Mouse (Mus musculus): Measurements from ENCODE around the gene Spint3. TPM values are rescaled to one million over a fixed set of nuclear protein-coding genes. Genes with fewer than 3 reads are reported as not detected.

Spint3 gene
- polyA plus RNA-seq (2017; shearing (Covaris generic)) = not detected

DNA sequence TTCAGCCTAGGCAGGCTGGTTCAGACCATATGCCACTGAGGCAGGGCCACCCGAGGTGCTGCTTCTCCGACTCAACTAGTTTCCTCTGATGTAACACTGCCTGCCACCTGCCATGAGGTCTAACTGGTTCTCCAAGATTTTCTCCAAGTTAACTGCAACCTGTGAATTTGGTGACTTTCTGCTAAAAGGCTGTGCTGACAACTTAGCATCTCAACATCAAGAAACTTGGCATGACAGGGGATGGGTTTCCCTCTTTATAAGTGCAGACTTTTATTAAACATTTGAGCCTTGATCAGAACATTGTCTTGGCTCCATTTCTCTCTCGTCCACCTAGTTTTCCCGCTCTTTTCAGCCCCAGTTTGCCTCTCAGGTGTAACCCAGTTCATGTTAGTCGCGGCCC, at the start of gene Spint3:
TSS of gene Spint3 (minus strand) at position 101 of the 400 bp plus-strand sequence.

DNA sequence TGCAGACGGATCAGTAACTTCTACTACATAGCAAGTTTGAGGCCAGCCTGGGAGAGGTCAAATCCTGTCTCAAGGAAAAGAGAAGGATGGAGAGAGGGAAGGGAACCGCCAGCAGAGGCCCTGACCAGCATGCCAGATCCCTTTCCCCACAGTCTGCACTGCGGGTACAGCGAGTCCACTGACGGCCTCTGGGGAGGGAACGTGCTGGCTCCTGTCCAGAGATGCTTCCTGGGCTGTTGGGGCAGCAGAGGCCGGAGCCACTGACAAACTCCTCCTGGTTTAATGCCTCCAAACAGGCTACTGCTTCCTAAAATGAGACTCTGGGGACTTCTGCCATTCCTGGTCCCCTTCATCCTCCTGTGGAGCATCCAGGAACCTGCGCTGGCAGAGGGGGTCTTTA, 40.2 kb upstream of the Spint3 start, which contains the start of the genes Wfdc6b and Wfdc8:
TSS of gene Wfdc6b (plus strand) at position 52 of the 400 bp plus-strand sequence.
TSS of gene Wfdc8 (minus strand) at position 156 of the 400 bp plus-strand sequence.

DNA sequence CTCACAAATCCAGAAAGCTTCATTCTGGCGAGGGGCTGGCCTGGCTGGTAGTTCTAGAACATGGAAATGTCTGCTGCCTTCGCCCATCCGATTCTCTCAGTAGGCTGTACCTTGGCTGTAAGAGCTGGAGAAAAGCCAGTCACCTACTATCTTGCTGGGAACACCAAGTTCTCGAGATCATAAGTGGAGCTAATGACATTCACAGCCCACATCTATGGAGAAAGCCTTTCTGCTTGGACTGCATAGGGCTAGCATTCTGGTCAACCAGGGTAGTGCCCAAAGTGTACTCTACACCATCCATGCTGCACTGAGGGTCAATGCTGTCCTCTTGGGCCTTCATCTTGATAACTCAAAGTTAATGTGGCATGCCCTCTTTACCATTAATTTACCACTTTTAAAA, 20.2 kb upstream of the Spint3 start, which contains the start of gene Eppin:
TSS of gene Eppin (minus strand) at position 101 of the 400 bp plus-strand sequence.

DNA sequence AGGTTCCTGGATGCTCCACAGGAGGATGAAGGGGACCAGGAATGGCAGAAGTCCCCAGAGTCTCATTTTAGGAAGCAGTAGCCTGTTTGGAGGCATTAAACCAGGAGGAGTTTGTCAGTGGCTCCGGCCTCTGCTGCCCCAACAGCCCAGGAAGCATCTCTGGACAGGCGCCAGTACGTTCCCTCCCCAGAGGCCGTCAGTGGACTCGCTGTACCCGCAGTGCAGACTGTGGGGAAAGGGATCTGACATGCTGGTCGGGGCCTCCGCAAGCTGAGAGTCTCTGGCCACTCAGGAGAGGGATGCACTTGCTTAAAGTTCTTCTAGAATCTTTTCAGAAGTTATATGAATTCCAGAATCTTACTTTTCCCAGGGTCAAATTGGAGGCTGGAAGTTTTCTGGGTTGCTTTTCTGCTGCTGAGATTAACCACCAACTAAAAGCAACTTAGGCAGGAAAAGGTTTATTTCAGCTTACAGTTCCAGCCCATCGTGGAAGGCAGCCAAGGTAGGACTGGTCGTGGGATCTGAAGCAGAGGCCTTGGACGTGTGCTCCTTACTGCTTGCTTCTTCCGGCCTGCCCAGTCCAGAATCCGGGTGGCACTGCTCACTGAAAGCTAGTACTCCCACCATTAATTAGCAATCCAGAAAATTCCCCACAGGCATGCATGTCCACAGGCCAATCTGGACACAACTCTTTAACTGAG, 11.9 kb upstream of the Spint3 start, which contains the start of gene Wfdc6a:
TSS of gene Wfdc6a (minus strand) at position 423 of the 701 bp plus-strand sequence.

DNA sequence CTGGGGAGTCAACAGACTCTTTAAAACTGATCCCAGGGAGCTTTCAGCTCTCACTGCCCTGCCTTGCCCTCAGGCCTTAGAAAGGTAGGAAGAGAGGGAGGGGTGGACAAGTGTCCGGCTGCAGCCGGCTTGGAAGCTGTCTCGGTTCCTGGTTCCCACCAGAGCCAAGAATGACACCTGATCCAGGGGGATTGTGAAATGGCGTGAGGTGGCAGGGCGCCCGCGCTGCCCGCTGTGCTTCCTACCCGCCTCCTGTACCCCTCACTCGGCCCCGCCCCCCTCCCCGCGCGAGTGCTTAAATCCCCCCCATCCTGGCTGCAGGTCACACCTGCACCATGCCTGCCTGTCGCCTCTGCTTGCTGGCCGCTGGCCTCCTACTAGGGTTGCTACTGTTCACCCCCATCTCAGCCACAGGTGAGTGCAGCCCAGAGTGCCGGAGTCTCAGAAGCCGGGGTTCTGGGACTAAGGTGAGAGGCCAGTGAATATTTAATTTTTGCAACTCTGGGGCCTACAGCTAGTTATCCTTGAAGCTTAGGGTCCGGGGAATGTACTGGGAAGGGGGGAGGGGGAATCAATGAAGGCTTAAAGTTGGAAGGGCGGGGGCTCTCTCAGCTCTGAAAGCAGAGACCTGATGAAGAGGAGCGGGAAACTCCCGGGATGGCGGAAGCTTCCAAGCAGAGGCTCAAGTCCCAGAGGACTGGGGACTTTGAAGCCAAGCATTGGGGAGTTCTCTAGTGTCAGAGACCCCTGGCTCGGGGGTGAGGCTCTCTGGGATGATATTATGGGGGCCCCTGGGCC, 10.7 kb downstream of the Spint3 start, which contains the start of gene Wfdc2:
TSS of gene Wfdc2 (plus strand) at position 23 of the 798 bp plus-strand sequence.

Other genes starting within 250 kb of the Spint3 start
- not detected for gene Svs5, start 240.7 kb downstream of the Spint3 start, polyA plus RNA-seq (2017; shearing (Covaris generic))
- gene Slpi, start 184.4 kb downstream of the Spint3 start, polyA plus RNA-seq (2017; shearing (Covaris generic)) = 5.8 TPM
- gene Rbpjl, start 170.3 kb downstream of the Spint3 start, polyA plus RNA-seq (2017; shearing (Covaris generic)) = not detected
- not detected for gene Matn4, start 168.3 kb downstream of the Spint3 start, polyA plus RNA-seq (2017; shearing (Covaris generic))
- gene Sdc4, start 129.6 kb downstream of the Spint3 start, polyA plus RNA-seq (2017; shearing (Covaris generic)) = 25.2 TPM
- gene Sys1, start 116.5 kb downstream of the Spint3 start, polyA plus RNA-seq (2017; shearing (Covaris generic)) = 18.6 TPM
- gene Gm20458, start 112.5 kb downstream of the Spint3 start, polyA plus RNA-seq (2017; shearing (Covaris generic)) = not detected
- not detected for gene Trp53tg5, start 99.7 kb downstream of the Spint3 start, polyA plus RNA-seq (2017; shearing (Covaris generic))
- gene Dbndd2, start 87.4 kb downstream of the Spint3 start, polyA plus RNA-seq (2017; shearing (Covaris generic)) = 4.5 TPM
- gene Pigt, start 75.9 kb downstream of the Spint3 start, polyA plus RNA-seq (2017; shearing (Covaris generic)) = 38.2 TPM
- gene Wfdc2, start 11.0 kb downstream of the Spint3 start, polyA plus RNA-seq (2017; shearing (Covaris generic)) = 2.6 TPM
- gene Wfdc6a, start 12.0 kb upstream of the Spint3 start, polyA plus RNA-seq (2017; shearing (Covaris generic)) = not detected
- gene Eppin, start 20.1 kb upstream of the Spint3 start, polyA plus RNA-seq (2017; shearing (Covaris generic)) = not detected
- not detected for gene Wfdc6b, start 40.1 kb upstream of the Spint3 start, polyA plus RNA-seq (2017; shearing (Covaris generic))
- not detected for gene Wfdc8, start 40.2 kb upstream of the Spint3 start, polyA plus RNA-seq (2017; shearing (Covaris generic))
- not detected for gene Wfdc16, start 65.3 kb upstream of the Spint3 start, polyA plus RNA-seq (2017; shearing (Covaris generic))
- not detected for gene Wfdc10, start 82.6 kb upstream of the Spint3 start, polyA plus RNA-seq (2017; shearing (Covaris generic))
- gene Wfdc9, start 83.1 kb upstream of the Spint3 start, polyA plus RNA-seq (2017; shearing (Covaris generic)) = not detected
- not detected for gene Wfdc11, start 100.6 kb upstream of the Spint3 start, polyA plus RNA-seq (2017; shearing (Covaris generic))
- not detected for gene Wfdc13, start 111.6 kb upstream of the Spint3 start, polyA plus RNA-seq (2017; shearing (Covaris generic))
- not detected for gene Spint4, start 125.0 kb upstream of the Spint3 start, polyA plus RNA-seq (2017; shearing (Covaris generic))
- gene Spint5, start 141.8 kb upstream of the Spint3 start, polyA plus RNA-seq (2017; shearing (Covaris generic)) = not detected
- not detected for gene Wfdc3, start 172.5 kb upstream of the Spint3 start, polyA plus RNA-seq (2017; shearing (Covaris generic))
- 10.4 TPM for gene Dnttip1, start 172.5 kb upstream of the Spint3 start, polyA plus RNA-seq (2017; shearing (Covaris generic))
- gene Ube2c, start 196.4 kb upstream of the Spint3 start, polyA plus RNA-seq (2017; shearing (Covaris generic)) = 8.4 TPM
- not detected for gene Tnnc2, start 206.5 kb upstream of the Spint3 start, polyA plus RNA-seq (2017; shearing (Covaris generic))
- 6.5 TPM for gene Snx21, start 212.4 kb upstream of the Spint3 start, polyA plus RNA-seq (2017; shearing (Covaris generic))
- 43.9 TPM for gene Acot8, start 231.4 kb upstream of the Spint3 start, polyA plus RNA-seq (2017; shearing (Covaris generic))
- gene Zswim3, start 231.6 kb upstream of the Spint3 start, polyA plus RNA-seq (2017; shearing (Covaris generic)) = 9.8 TPM
- 27.5 TPM for gene Zswim1, start 249.2 kb upstream of the Spint3 start, polyA plus RNA-seq (2017; shearing (Covaris generic))

Data from CD4-positive, CD25-positive, alpha-beta regulatory T cell, adult 9 weeks (primary cell).